Mouse (Mus musculus): Measurements from ENCODE around the gene Cks1b. TPM values are rescaled to one million over a fixed set of nuclear protein-coding genes. Genes with fewer than 3 reads are reported as not detected.

The Cks1b gene
- total RNA-seq (2014; rRNA removed) (43.6 and 45.6 TPM in 2 replicates), polyA plus RNA-seq (2015; fragmentation: Nextera tagmentation; extraction: Ambion mirVana) (103 and 107 TPM in 2 replicates)

DNA sequence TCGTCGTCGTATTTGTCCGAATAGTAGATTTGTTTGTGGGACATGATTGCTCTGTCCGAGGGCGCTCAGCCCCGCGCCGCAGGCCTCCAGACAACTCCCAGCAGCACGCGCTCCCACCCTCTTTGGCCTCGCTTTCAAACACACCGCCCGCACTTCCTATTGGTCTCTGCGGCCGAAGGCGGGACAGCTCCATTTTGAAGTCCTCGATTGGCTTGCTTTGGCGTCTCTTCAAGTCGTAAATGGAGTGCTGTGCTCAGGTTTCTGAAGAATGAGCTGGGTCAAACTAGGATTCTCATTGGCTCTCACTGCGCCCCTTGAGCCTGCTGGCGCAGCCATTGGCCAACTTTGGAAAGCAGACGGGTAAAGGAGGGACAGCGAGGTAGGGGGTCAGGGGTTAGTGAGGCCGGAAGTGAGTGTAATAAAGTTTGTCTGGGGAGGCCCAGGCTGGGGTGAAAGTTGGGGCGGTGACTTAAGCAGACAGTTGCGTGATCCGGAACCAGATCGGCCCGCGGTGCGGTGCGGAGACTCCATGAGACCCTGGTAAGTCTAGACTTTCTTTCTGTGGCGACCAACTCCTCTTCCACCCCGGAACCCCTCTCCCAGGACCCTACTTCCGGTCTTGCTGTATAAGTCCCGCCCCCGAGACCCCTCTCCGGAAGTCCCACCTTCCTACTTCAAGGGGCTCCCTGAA, at the start of gene Cks1b, which contains the start of gene Shc1:
Gene Cks1b (minus strand): TSS at position 214 of the 691 bp plus-strand sequence.
Gene Shc1 (plus strand): TSS at position 274 of the 691 bp plus-strand sequence.
- no peak for TF ChIP-seq CTCF (IDR thresholded peaks at IDR 0.05; ENCODE audit: low read depth)
- no peaks in the 10 kb centered on the region for H3K9me3 ChIP-seq (ENCODE audit: low read length)
- DNase-seq (ENCODE audit: low spot score) (peak; percentile 99), ATAC-seq (peak; percentile 97)
- WGBS, result under 1% methylated on average over 39 of the region's 39 CpGs
- H3K9ac ChIP-seq (replicated peaks; ENCODE audit: low read length), result peak within 1 kb of the TSS; percentile 55
- H3K27me3 ChIP-seq (ENCODE audit: insufficient read depth, low read length), result no peaks in the 10 kb centered on the region
- H3K36me3 ChIP-seq (ENCODE audit: insufficient read depth, low read length), result peaks cover 11% of the 10 kb centered on the region
- peak within 1 kb of the TSS; percentile 85 for H3K27ac ChIP-seq
- H3K4me1 ChIP-seq (ENCODE audit: insufficient read depth, low read length), result peaks cover 14% of the 10 kb centered on the region
- peak within 1 kb of the TSS; percentile 99 for H3K4me2 ChIP-seq (ENCODE audit: low read depth, low read length)
- H3K4me3 ChIP-seq (ENCODE audit: low read length), result peak within 1 kb of the TSS; percentile 70

DNA sequence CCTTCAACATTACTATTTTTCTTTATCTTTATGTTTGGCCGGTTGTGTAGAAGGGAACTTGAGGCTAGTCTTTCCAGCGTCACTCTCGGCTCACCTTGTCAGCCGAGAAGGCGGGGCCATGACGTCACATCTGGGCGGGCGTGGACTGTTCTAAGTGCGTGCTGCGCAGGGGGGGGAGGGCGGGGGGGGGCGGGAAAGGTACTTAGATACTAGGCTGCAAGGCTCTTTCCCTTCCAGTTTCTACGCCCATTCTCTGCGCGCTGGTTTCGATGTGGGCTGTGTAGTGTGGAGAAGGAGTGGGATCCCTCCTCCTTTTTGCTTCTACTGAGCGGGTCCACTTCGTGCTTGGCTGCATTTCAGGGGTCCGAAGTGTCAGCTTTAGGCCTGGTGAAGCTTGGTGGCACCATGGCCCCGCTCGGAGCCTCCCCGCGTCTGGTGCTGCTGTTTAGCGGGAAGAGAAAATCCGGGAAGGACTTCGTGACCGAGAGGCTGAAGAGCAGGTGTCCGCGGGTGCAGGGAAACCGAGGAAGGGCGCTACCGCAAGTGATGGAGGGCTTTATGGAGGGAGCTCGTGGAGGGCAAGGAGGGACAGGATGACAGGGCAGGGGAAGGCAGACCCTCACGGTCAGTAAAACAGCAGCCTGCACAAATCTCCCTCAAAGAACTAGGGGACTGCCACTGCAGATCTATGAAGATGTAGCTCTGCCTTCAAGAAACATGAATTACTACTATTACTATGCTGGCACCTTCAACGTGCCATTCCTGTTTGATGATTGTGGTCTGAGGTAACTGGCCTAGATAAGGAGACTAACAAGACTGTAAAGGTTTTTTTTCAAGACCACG, 41.0 kb upstream of the Cks1b start:
- DNase-seq (ENCODE audit: low spot score), result peak; percentile 95
- peak; percentile 94 for ATAC-seq
- WGBS, result under 1% methylated on average over 35 of the region's 36 CpGs
- Histone ChIP-seq H3K9me3 (ENCODE audit: low read length) (no peaks in the 10 kb centered on the region), H3K27ac (peak overlapping the region; percentile 94), H3K27me3 (ENCODE audit: insufficient read depth, low read length) (no peaks in the 10 kb centered on the region), H3K4me2 (ENCODE audit: low read depth, low read length) (peak overlapping the region; percentile 78), H3K9ac (replicated peaks; ENCODE audit: low read length) (peak overlapping the region; percentile 84), H3K4me3 (ENCODE audit: low read length) (peak overlapping the region; percentile 68), H3K36me3 (ENCODE audit: insufficient read depth, low read length) (0 out of 2 replicates have a peak, but pooled peaks cover 6% of the 10 kb centered on the region), H3K4me1 (ENCODE audit: insufficient read depth, low read length) (no peaks in the 10 kb centered on the region)
- no peak for TF ChIP-seq CTCF (IDR thresholded peaks at IDR 0.05; ENCODE audit: low read depth)

DNA sequence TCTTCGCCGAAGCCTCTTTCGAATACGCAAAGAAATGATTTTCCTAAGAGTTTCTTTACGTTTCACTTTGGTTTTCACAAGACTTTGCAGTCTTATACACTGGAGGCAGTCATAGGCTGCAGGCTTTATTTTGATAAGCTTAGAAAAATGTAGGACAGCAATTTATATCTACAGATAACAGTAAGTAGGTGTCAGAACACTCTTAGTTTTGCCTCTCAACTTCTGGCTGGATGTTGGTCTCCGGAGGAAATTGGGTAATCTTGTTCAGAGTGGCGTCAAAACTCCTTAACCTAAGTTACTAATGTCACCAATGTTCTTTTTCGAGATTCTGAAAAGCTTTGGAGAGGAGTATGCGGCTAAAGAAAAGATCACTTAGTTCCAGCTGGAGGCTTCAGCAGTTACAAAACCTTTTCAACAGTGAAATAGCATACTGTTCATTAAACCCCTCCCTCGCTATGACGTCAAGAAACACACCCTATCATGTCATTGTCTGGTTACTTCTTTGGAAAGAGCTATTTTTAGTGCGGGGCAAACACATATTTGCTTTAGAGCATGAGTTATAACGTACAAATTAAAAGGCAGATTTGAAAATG, 40.3 kb upstream of the Cks1b start:
- Histone ChIP-seq H3K4me2 (ENCODE audit: low read depth, low read length) (peak overlapping the region; percentile 78), H3K4me3 (ENCODE audit: low read length) (peak overlapping the region; percentile 68), H3K27me3 (ENCODE audit: insufficient read depth, low read length) (no peaks in the 10 kb centered on the region), H3K9me3 (ENCODE audit: low read length) (no peaks in the 10 kb centered on the region), H3K9ac (replicated peaks; ENCODE audit: low read length) (no peak overlapping the region), H3K36me3 (ENCODE audit: insufficient read depth, low read length) (0 out of 2 replicates have a peak, but pooled peaks cover 6% of the 10 kb centered on the region), H3K27ac (peak overlapping the region; percentile 94; the same call in 1 of the 2 replicates), H3K4me1 (ENCODE audit: insufficient read depth, low read length) (no peaks in the 10 kb centered on the region)
- 42% methylated on average over 13 of the region's 13 CpGs for WGBS
- ATAC-seq (peak; percentile 46; the same call in 1 of the 2 replicates), DNase-seq (ENCODE audit: low spot score) (no peak)
- TF ChIP-seq CTCF (IDR thresholded peaks at IDR 0.05; ENCODE audit: low read depth), result no peak

DNA sequence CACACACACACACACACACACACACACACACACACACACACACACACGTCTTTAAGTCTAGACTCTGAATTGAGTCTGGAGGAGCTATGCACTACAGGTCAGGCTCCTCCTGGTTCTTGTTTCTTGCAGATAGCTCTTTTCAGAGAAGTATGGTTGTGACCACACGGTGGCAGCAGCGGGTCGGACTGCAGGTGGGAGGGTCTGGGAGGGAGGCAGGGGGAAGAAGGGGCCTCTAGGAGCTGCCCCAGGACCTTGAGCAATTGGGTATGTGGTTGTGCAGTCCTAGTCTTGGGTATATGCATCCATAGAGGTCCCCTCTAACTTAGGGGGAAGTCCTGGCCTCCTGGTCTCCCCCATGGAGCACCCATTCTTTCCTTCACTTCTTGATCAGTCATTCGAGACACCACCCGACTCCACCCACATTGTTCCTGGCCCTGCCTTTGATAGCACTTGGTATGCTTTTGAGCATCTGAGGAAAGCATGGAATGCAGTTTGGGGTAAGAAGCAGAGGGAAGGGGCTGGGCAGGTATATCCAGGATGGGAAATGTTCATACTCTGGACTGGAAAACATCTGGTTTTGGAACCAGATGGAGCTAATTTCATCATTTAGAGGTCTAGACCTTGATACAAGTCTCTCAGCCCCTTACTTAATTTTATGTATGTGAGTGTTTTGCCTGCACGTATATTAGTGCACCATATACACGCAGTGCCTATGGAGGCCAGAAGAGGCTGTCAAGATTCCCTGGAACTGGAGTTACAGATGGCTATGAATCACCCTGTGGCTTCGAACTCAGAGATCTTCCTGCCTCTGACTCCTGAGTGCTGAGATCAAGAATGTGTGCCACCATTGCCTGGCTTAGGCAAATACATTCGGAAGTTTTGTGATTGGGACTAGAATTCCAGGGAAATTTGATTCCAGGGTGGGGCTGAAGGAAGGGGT, 38.8 kb upstream of the Cks1b start:
- no peak for ATAC-seq
- no peaks in the 10 kb centered on the region for H3K9me3 ChIP-seq (ENCODE audit: low read length)
- peak; percentile 58 for DNase-seq (ENCODE audit: low spot score)
- 27% methylated on average over 10 of the region's 10 CpGs for WGBS
- no peak overlapping the region for H3K4me2 ChIP-seq (ENCODE audit: low read depth, low read length)
- no peak overlapping the region for H3K27ac ChIP-seq
- H3K9ac ChIP-seq (replicated peaks; ENCODE audit: low read length), result no peak overlapping the region
- H3K4me3 ChIP-seq (ENCODE audit: low read length), result no peak overlapping the region
- H3K4me1 ChIP-seq (ENCODE audit: insufficient read depth, low read length), result no peaks in the 10 kb centered on the region
- H3K27me3 ChIP-seq (ENCODE audit: insufficient read depth, low read length), result no peaks in the 10 kb centered on the region
- peak; percentile 71 for TF ChIP-seq CTCF (IDR thresholded peaks at IDR 0.05; ENCODE audit: low read depth)
- H3K36me3 ChIP-seq (ENCODE audit: insufficient read depth, low read length), result 0 out of 2 replicates have a peak, but pooled peaks cover 3% of the 10 kb centered on the region

DNA sequence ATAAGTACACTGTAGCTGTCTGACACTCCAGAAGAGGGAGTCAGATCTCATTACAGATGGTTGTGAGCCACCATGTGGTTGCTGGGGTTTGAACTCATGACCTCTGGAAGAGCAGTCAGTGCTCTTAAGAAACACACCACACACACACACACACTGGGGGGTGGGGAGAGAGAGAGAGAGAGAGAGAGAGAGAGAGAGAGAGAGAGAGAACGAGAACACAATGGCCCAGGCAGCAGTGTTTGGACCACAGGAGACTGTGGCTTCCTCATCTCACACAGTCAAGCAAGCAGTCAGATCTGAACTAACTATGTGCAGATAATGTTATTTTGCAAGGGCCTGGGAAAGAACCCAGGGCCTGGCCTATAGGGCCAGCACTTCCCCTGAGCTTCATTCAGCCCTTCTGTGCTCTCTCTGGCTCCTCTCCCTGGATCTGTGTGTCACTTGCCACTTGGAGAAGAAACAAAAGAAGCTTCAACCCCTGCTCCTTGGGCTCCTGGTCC, 37.7 kb upstream of the Cks1b start:
- no peak for TF ChIP-seq CTCF (IDR thresholded peaks at IDR 0.05; ENCODE audit: low read depth)
- 29% methylated on average over 1 of the region's 1 CpGs for WGBS
- ATAC-seq (no peak), DNase-seq (ENCODE audit: low spot score) (no peak)
- Histone ChIP-seq H3K9ac (replicated peaks; ENCODE audit: low read length) (no peak overlapping the region), H3K27ac (no peak overlapping the region), H3K36me3 (ENCODE audit: insufficient read depth, low read length) (no peaks in the 10 kb centered on the region), H3K4me1 (ENCODE audit: insufficient read depth, low read length) (no peaks in the 10 kb centered on the region), H3K9me3 (ENCODE audit: low read length) (no peaks in the 10 kb centered on the region), H3K4me3 (ENCODE audit: low read length) (no peak overlapping the region), H3K4me2 (ENCODE audit: low read depth, low read length) (no peak overlapping the region), H3K27me3 (ENCODE audit: insufficient read depth, low read length) (no peaks in the 10 kb centered on the region)
